ENCODE assay signal across 25 mouse cellular contexts in genomic region chr3:58315236-58315635, GRCm38 (mm10).
A peak's percentile ranks its signal among the peaks of the same experiment; 100 is the strongest.
DNase-seq lines count a peak whose midpoint lies in the region; ATAC-seq and TF ChIP-seq lines count a peak whose summit lies in the region.
"Had no signal": no experiment of that assay in that cellular context is flagged by ENCODE, and none has a peak within 500 bp of the region (broad histone marks: within the 10 kb centered on the region; RNA-seq: fewer than 3 reads in every experiment).

No protein-coding gene starts in this region.

- no peaks in the 10 kb centered on the region for H3K36me3 ChIP-seq in heart, embryonic 15.5 days
- H3K36me3 ChIP-seq in heart, embryonic 10.5 days: no peaks in the 10 kb centered on the region
- H3K36me3 ChIP-seq in lung, postnatal 0 days (ENCODE audit: insufficient read depth, low read length): no peaks in the 10 kb centered on the region
- H3K36me3 ChIP-seq in hindbrain, embryonic 12.5 days: no peaks in the 10 kb centered on the region
- H3K36me3 ChIP-seq: forebrain, embryonic 12.5 days; forebrain, embryonic 15.5 days; G1E; heart, embryonic 13.5 days; hindbrain, embryonic 15.5 days had no signal

- TF ChIP-seq EP300 in lung, postnatal 0 days (IDR thresholded peaks at IDR 0.05): no peak

- H3K27me3 ChIP-seq in heart, embryonic 15.5 days: no peaks in the 10 kb centered on the region
- H3K27me3 ChIP-seq in heart, embryonic 10.5 days (ENCODE audit: insufficient read depth, poor library complexity, severe bottlenecking): no peaks in the 10 kb centered on the region
- no peaks in the 10 kb centered on the region for H3K27me3 ChIP-seq in lung, postnatal 0 days (replicated peaks; ENCODE audit: insufficient read depth, low read length)
- H3K27me3 ChIP-seq in hindbrain, embryonic 12.5 days: no peaks in the 10 kb centered on the region
- H3K27me3 ChIP-seq: CH12.LX; forebrain, embryonic 12.5 days; forebrain, embryonic 15.5 days; heart, embryonic 13.5 days; hindbrain, embryonic 15.5 days had no signal

- no peak for TF ChIP-seq CTCF in lung, postnatal 0 days (IDR thresholded peaks at IDR 0.05)
- TF ChIP-seq CTCF in embryonic fibroblast, embryonic 13.5 days (IDR thresholded peaks at IDR 0.05; ENCODE audit: borderline replicate concordance, insufficient read depth, low read length): no peak

- 40% methylated on average over 6 of the region's 6 CpGs for WGBS in heart, embryonic 15.5 days
- 59% methylated on average over 6 of the region's 6 CpGs for WGBS in heart, embryonic 10.5 days
- WGBS in lung, postnatal 0 days: 57% methylated on average over 6 of the region's 6 CpGs
- WGBS in hindbrain, embryonic 12.5 days: 83% methylated on average over 6 of the region's 6 CpGs

- no peak overlapping the region for H3K9ac ChIP-seq in heart, embryonic 15.5 days
- H3K9ac ChIP-seq in lung, postnatal 0 days (replicated peaks; ENCODE audit: low read depth): no peak overlapping the region
- H3K9ac ChIP-seq in hindbrain, embryonic 12.5 days: no peak overlapping the region
- H3K9ac ChIP-seq: forebrain, embryonic 12.5 days; forebrain, embryonic 15.5 days; heart, embryonic 13.5 days; hindbrain, embryonic 15.5 days had no signal

- no peak for TF ChIP-seq POLR2A in embryonic fibroblast, embryonic 13.5 days (IDR thresholded peaks at IDR 0.05; ENCODE audit: low read depth, low read length)

- H3K4me2 ChIP-seq in heart, embryonic 15.5 days: no peak overlapping the region
- no peak overlapping the region for H3K4me2 ChIP-seq in lung, postnatal 0 days (replicated peaks; ENCODE audit: low read depth, low read length)
- H3K4me2 ChIP-seq in hindbrain, embryonic 12.5 days (replicated peaks): no peak overlapping the region
- H3K4me2 ChIP-seq: forebrain, embryonic 12.5 days; forebrain, embryonic 15.5 days; heart, embryonic 13.5 days; hindbrain, embryonic 15.5 days had no signal

- no peaks in the 10 kb centered on the region for H3K9me3 ChIP-seq in heart, embryonic 15.5 days (replicated peaks)
- no peaks in the 10 kb centered on the region for H3K9me3 ChIP-seq in heart, embryonic 10.5 days
- H3K9me3 ChIP-seq in lung, postnatal 0 days (ENCODE audit: low read length): no peaks in the 10 kb centered on the region
- no peaks in the 10 kb centered on the region for H3K9me3 ChIP-seq in hindbrain, embryonic 12.5 days (replicated peaks)
- H3K9me3 ChIP-seq: forebrain, embryonic 12.5 days; forebrain, embryonic 15.5 days; G1E; heart, embryonic 13.5 days; hindbrain, embryonic 15.5 days had no signal

- no peak overlapping the region for H3K4me3 ChIP-seq in heart, embryonic 15.5 days
- H3K4me3 ChIP-seq in heart, embryonic 10.5 days: no peak overlapping the region
- H3K4me3 ChIP-seq in lung, postnatal 0 days (ENCODE audit: low read depth, low read length): no peak overlapping the region
- H3K4me3 ChIP-seq in embryonic fibroblast, embryonic 13.5 days (ENCODE audit: insufficient read depth, low read length): no peak overlapping the region
- H3K4me3 ChIP-seq in hindbrain, embryonic 12.5 days: no peak overlapping the region
- H3K4me3 ChIP-seq: forebrain, embryonic 12.5 days; forebrain, embryonic 15.5 days; heart, embryonic 13.5 days; hindbrain, embryonic 15.5 days had no signal

- 0 out of 2 replicates have a peak, but pooled peaks have one; percentile 31 for ATAC-seq in heart, embryonic 15.5 days (replicated peaks; ENCODE audit: insufficient number of reproducible peaks, insufficient read depth, low FRiP score, low read depth)
- ATAC-seq in lung, postnatal 0 days: 0 out of 2 replicates have a peak, but pooled peaks have one; percentile 14
- no peak for ATAC-seq in cerebellum, adult (ENCODE audit: insufficient number of reproducible peaks, low FRiP score, low TSS enrichment)
- no peak for ATAC-seq in hindbrain, embryonic 12.5 days (ENCODE audit: low FRiP score)
- ATAC-seq: activated CD4-positive, CD25-positive, alpha-beta regulatory T cell, adult 4 months; forebrain, embryonic 15.5 days; intestine, postnatal 0 days had no signal

- H3K4me1 ChIP-seq in heart, embryonic 15.5 days (replicated peaks): peaks cover 19% of the 10 kb centered on the region
- H3K4me1 ChIP-seq in heart, embryonic 10.5 days: peaks cover 18% of the 10 kb centered on the region
- no peaks in the 10 kb centered on the region for H3K4me1 ChIP-seq in lung, postnatal 0 days (ENCODE audit: insufficient read depth, low read depth, low read length)
- peaks cover 22% of the 10 kb centered on the region for H3K4me1 ChIP-seq in embryonic fibroblast, embryonic 13.5 days (ENCODE audit: control insufficient read depth, insufficient read depth, low read length)
- H3K4me1 ChIP-seq in hindbrain, embryonic 12.5 days: 0 out of 2 replicates have a peak, but pooled peaks cover 3% of the 10 kb centered on the region
- H3K4me1 ChIP-seq: forebrain, embryonic 12.5 days; forebrain, embryonic 15.5 days; hindbrain, embryonic 15.5 days had no signal

- DNase-seq in heart, embryonic 10.5 days (ENCODE audit: low spot score): no peak
- no peak for DNase-seq in lung, postnatal 0 days (ENCODE audit: low spot score)
- DNase-seq in lung, postnatal 25 days (ENCODE audit: low spot score): no peak
- DNase-seq: adrenal gland, postnatal 10 days; adrenal gland, postnatal 36 days; B cell, adult 2 months; cerebellum, adult 11 months; cerebellum, adult 2 months; cerebellum, postnatal 10 days; gastrocnemius, postnatal 25 days; heart, adult 18-20 months; heart, postnatal 14 days; heart, postnatal 4 days had no signal

- H3K27ac ChIP-seq in heart, embryonic 15.5 days: no peak overlapping the region
- H3K27ac ChIP-seq in heart, embryonic 10.5 days: no peak overlapping the region
- no peak overlapping the region for H3K27ac ChIP-seq in lung, postnatal 0 days (ENCODE audit: low read length)
- peak overlapping the region; percentile 91 for H3K27ac ChIP-seq in embryonic fibroblast, embryonic 13.5 days (ENCODE audit: insufficient read depth, low read length)
- no peak overlapping the region for H3K27ac ChIP-seq in hindbrain, embryonic 12.5 days
- H3K27ac ChIP-seq: forebrain, embryonic 12.5 days; forebrain, embryonic 15.5 days; heart, embryonic 13.5 days; hindbrain, embryonic 15.5 days had no signal

Comparison
In these comparisons a context has a peak if more than half of its experiments do, and no peak if none do; other contexts are left out.
1. ATAC-seq: peak in heart, embryonic 15.5 days (single experiment) and lung, postnatal 0 days (single experiment); none in cerebellum, adult (single experiment) and hindbrain, embryonic 12.5 days (single experiment).